Mouse (Mus musculus) lung, embryonic 15.5 days (tissue): ENCODE results near the gene Tnrc6c. TPM values are rescaled to one million over a fixed set of nuclear protein-coding genes. Genes with fewer than 3 reads are reported as not detected.

Source experiments
- ATAC-seq: fragments of 200-750 bp; cut with Nextera tagmentation; 2 replicates; pipeline ENCODE4 v1.8.0; 2017; ENCODE audit warnings: moderate number of reproducible peaks, borderline replicate concordance; ENCODE audit not compliant: low FRiP score, low TSS enrichment; ENCODE audit errors: extremely low read depth
- H3K27ac ChIP-seq: fragments of 300-500 bp; sonication (generic); 2 replicates; pipeline ENCODE4 v1.5.1; 2015; ENCODE audit warnings: moderate library complexity, mild to moderate bottlenecking, inconsistent platforms
- H3K27me3 ChIP-seq: fragments of 300-500 bp; sonication (generic); 2 replicates; pipeline ENCODE4 v1.6.1; 2015; ENCODE audit warnings: inconsistent platforms
- H3K36me3 ChIP-seq: fragments of 300-500 bp; sonication (generic); 2 replicates; pipeline ENCODE4 v1.6.1; 2015; ENCODE audit warnings: inconsistent platforms
- H3K4me1 ChIP-seq: fragments of 300-500 bp; sonication (generic); 2 replicates; pipeline ENCODE4 v1.6.1; 2015; ENCODE audit warnings: inconsistent platforms
- H3K4me2 ChIP-seq: fragments of 300-500 bp; sonication (generic); 2 replicates; pipeline ENCODE4 v1.6.1; 2015; ENCODE audit warnings: inconsistent platforms, mild to moderate bottlenecking, moderate library complexity
- H3K4me3 ChIP-seq: fragments of 300-500 bp; sonication (generic); 2 replicates; pipeline ENCODE4 v1.5.1; 2015; ENCODE audit warnings: mild to moderate bottlenecking, inconsistent platforms
- H3K9ac ChIP-seq: fragments of 300-500 bp; sonication (generic); 2 replicates; pipeline ENCODE4 v1.6.1; 2015; ENCODE audit warnings: inconsistent platforms
- H3K9me3 ChIP-seq: fragments of 300-500 bp; sonication (generic); 2 replicates; pipeline ENCODE4 v1.6.1; 2016; ENCODE audit warnings: inconsistent platforms
- WGBS: fragments of 180-500 bp; shearing (Covaris S2); methylation state at CpG from one replicate; pipeline ENCODE4 v1.1.7; 2015; 5-methylcytosine and 5-hydroxymethylcytosine counted together
- polyA plus RNA-seq: library from polyadenylated mRNA; unstranded; fragments of >200 nt; fragmentation: Nextera tagmentation; extraction: Ambion mirVana; gene quantifications from 2 replicates; pipeline ENCODE4 v1.2.1, GENCODE M21; 2015

Gene Tnrc6c
- polyA plus RNA-seq, 1 experiment from 2014 or later = 10.7 TPM

DNA sequence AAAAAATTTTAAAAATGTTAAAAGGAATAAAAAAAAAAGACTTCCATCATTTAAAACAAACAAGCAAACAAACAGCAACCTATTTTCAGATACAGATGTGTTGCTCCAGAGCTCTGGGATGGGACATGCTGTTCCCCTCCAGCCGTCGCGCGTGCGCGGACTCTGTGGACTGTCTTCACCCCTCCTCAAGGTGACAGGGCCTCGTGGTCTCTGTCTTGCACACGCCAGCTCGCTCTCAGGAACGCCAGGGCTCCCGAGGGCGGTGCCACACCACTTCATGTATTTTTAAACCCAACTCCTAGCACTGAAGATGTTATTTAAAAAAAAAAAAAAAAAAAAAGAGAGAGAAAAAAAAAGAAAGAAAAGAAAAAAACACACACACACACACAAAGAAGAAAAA is 108.2 kb downstream of the Tnrc6c start:
- 81% methylated on average over 12 of the region's 12 CpGs for WGBS
- peaks cover 54% of the 10 kb centered on the region for H3K36me3 ChIP-seq
- no peak overlapping the region for H3K9ac ChIP-seq
- no peak for ATAC-seq
- H3K27me3 ChIP-seq = no peaks in the 10 kb centered on the region
- H3K9me3 ChIP-seq = no peaks in the 10 kb centered on the region
- no peaks in the 10 kb centered on the region for H3K4me1 ChIP-seq
- H3K27ac ChIP-seq = no peak overlapping the region
- H3K4me2 ChIP-seq = no peak overlapping the region
- H3K4me3 ChIP-seq = no peak overlapping the region

DNA sequence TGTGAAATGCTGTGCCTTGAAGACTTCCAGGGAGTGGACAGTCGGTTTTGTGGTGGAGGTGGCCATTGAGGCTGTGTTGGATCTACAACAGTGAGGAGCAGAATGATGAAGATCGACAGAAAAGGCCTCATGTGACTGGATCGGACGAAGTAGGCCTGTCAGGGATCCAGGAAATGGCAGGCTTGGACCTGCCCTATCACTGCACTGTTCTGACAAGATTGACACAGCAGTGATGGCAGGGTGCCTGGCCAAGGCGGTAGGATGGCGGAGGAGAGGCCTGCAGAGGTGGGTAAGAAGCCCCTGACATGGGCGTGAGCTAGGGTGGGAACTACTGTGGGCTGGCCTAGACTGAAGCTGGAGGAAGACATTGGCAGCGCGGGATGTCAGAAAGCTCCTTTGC is 110.2 kb downstream of the Tnrc6c start:
- no peaks in the 10 kb centered on the region for H3K9me3 ChIP-seq
- no peak overlapping the region for H3K27ac ChIP-seq
- no peak overlapping the region for H3K4me3 ChIP-seq
- no peaks in the 10 kb centered on the region for H3K27me3 ChIP-seq
- H3K4me1 ChIP-seq = peaks cover 6% of the 10 kb centered on the region
- no peak overlapping the region for H3K9ac ChIP-seq
- H3K4me2 ChIP-seq = no peak overlapping the region
- no peak for ATAC-seq
- peaks cover 41% of the 10 kb centered on the region for H3K36me3 ChIP-seq
- 84% methylated on average over 9 of the region's 9 CpGs for whole genome bisulfite sequencing

- 79% methylated on average over 5 of the region's 5 CpGs for WGBS
- Histone ChIP-seq H3K4me2 (no peak overlapping the region), H3K27me3 (no peaks in the 10 kb centered on the region), H3K4me1 (peaks cover 13% of the 10 kb centered on the region), H3K27ac (no peak overlapping the region), H3K4me3 (no peak overlapping the region), H3K9ac (no peak overlapping the region), H3K9me3 (no peaks in the 10 kb centered on the region), H3K36me3 (peaks cover 31% of the 10 kb centered on the region)
- ATAC-seq = no peak
Measured at GRCm38 (mm10) chr11:117765361-117765760, 111.3 kb downstream of the Tnrc6c start.

DNA sequence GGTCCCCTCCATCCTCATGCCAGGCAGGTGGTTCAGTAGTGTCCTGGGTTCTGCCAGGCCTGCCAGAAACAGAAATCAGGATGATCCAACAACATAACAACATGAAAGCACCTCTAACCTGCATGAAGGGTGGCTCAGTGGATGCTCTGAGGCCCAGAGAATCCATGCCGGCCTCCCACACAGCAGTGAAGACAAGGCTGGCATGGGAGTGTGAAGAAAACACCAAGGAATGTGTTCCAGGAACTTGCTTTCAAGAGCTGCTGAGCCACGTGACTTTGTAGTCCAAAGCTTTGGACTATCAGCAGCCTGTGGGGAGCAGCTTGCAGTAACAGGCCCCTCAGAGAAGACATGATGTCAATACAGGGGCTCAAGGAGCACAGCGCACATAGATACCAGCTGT is 112.2 kb downstream of the Tnrc6c start:
- H3K27ac ChIP-seq = no peak overlapping the region

DNA sequence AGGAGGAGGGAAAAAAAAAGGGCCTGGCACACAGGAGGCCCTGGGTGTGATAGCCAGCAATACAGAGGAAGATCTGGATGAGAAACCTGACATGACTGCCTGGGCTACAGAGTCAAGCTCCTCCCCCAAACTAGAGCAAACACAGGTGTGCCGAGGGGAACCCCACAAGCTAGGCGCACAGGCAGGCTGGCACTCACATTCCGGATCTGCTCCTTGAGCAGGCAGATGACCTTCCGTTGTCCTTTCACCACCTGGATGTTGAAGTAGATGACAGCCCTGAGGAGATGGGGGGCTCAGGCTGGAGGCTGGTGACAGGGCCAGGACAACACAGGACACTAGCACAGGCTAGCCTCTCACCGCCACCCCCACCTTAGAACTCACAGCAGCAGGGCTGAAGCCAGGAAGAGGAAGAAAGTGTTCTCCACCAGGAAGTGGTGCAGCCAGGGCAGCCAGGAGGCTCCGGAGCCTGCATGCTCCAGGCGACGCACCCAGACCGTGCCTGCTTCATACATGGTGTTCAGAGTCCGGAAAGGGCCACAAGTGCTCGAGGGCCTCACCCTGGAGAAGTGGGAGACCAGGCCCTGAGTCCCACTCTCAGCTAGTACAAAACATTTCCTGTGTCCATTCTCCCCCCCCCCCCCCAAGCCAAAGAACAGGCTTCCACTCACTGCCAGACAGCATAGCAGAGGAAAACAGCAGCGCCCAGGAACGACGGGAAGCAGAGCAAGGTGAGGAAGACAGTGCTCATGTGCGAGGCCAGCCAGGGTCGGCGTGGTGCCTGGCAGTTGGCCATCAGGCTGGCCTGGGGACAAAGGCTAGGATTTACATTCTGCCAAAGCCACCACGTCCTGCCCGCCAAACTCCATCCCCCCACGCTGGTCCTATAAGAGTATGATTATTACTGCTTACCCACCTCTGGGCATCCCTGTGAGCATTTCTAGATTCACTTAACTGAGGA is 114.9 kb downstream of the Tnrc6c start:
- Histone ChIP-seq H3K4me2 (no peak overlapping the region), H3K27me3 (no peaks in the 10 kb centered on the region), H3K36me3 (peaks cover 10% of the 10 kb centered on the region), H3K9ac (no peak overlapping the region), H3K27ac (peak overlapping the region; percentile 9; the same call in 1 of the 2 replicates), H3K4me3 (no peak overlapping the region), H3K9me3 (no peaks in the 10 kb centered on the region), H3K4me1 (peaks cover 13% of the 10 kb centered on the region)
- 57% methylated on average over 20 of the region's 20 CpGs for WGBS
- ATAC-seq = no peak

More for the DNA sequence above, 112.2 kb downstream of the Tnrc6c start:
- Histone ChIP-seq H3K36me3 (peaks cover 23% of the 10 kb centered on the region), H3K9me3 (no peaks in the 10 kb centered on the region), H3K9ac (no peak overlapping the region), H3K4me2 (no peak overlapping the region), H3K4me1 (peaks cover 13% of the 10 kb centered on the region), H3K27me3 (no peaks in the 10 kb centered on the region), H3K4me3 (no peak overlapping the region)
- no peak for ATAC-seq
- 75% methylated on average over 3 of the region's 3 CpGs for WGBS

GRCm38 (mm10) chr11:117769683-117770047 is 115.6 kb downstream of the Tnrc6c start:
- H3K4me1 ChIP-seq = peaks cover 13% of the 10 kb centered on the region
- H3K27ac ChIP-seq = 0 out of 2 replicates have a peak overlapping the region, but pooled peaks have one; percentile 9
- no peaks in the 10 kb centered on the region for H3K9me3 ChIP-seq
- H3K4me2 ChIP-seq = no peak overlapping the region
- no peak overlapping the region for H3K9ac ChIP-seq
- WGBS = 69% methylated on average over 7 of the region's 7 CpGs
- H3K4me3 ChIP-seq = no peak overlapping the region
- H3K27me3 ChIP-seq = no peaks in the 10 kb centered on the region
- peaks cover 5% of the 10 kb centered on the region for H3K36me3 ChIP-seq
- ATAC-seq = no peak

GRCm38 (mm10) chr11:117770407-117770806 is 116.3 kb downstream of the Tnrc6c start:
- WGBS = 75% methylated on average over 10 of the region's 10 CpGs
- no peak for ATAC-seq
- no peaks in the 10 kb centered on the region for H3K36me3 ChIP-seq
- H3K9me3 ChIP-seq = no peaks in the 10 kb centered on the region
- peaks cover 13% of the 10 kb centered on the region for H3K4me1 ChIP-seq
- H3K9ac ChIP-seq = no peak overlapping the region
- no peaks in the 10 kb centered on the region for H3K27me3 ChIP-seq
- no peak overlapping the region for H3K27ac ChIP-seq
- H3K4me2 ChIP-seq = no peak overlapping the region
- no peak overlapping the region for H3K4me3 ChIP-seq

DNA sequence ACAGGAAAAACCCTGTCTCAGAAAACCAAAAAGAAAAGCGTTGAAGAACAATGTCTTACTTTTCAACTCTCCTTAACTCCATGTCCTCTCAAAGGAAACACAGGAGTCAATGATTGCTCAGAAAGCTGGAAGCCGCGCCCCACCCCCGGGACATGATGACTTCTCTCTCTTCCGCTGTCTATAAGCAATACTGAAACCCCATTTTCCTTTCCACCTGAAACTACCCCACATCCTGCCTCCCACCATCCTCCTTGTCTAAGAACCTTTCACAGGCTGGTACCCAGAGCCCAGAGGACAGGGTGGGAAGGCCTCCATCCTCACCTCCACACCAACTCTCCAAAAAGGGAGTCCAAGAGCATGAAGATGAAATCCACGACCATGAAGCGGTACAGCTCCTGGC is 118.3 kb downstream of the Tnrc6c start:
- Histone ChIP-seq H3K27ac (no peak overlapping the region), H3K9ac (no peak overlapping the region), H3K4me2 (no peak overlapping the region), H3K4me3 (no peak overlapping the region), H3K27me3 (no peaks in the 10 kb centered on the region), H3K4me1 (peaks cover 15% of the 10 kb centered on the region), H3K36me3 (no peaks in the 10 kb centered on the region), H3K9me3 (no peaks in the 10 kb centered on the region)
- no peak for ATAC-seq
- WGBS = 88% methylated on average over 7 of the region's 7 CpGs

GRCm38 (mm10) chr11:117774925-117775324 is 120.8 kb downstream of the Tnrc6c start:
- no peaks in the 10 kb centered on the region for H3K9me3 ChIP-seq
- H3K27me3 ChIP-seq = no peaks in the 10 kb centered on the region
- H3K4me2 ChIP-seq = no peak overlapping the region
- H3K4me3 ChIP-seq = no peak overlapping the region
- no peak overlapping the region for H3K9ac ChIP-seq
- H3K27ac ChIP-seq = no peak overlapping the region
- 88% methylated on average over 10 of the region's 10 CpGs for WGBS
- ATAC-seq = no peak
- peaks cover 20% of the 10 kb centered on the region for H3K4me1 ChIP-seq
- H3K36me3 ChIP-seq = no peaks in the 10 kb centered on the region

GRCm38 (mm10) chr11:117775540-117775939 is 121.5 kb downstream of the Tnrc6c start:
- Histone ChIP-seq H3K4me1 (peaks cover 26% of the 10 kb centered on the region), H3K36me3 (no peaks in the 10 kb centered on the region), H3K27ac (no peak overlapping the region), H3K9ac (no peak overlapping the region), H3K9me3 (no peaks in the 10 kb centered on the region), H3K4me3 (no peak overlapping the region), H3K27me3 (no peaks in the 10 kb centered on the region), H3K4me2 (no peak overlapping the region)
- 89% methylated on average over 13 of the region's 13 CpGs for WGBS
- ATAC-seq = no peak

DNA sequence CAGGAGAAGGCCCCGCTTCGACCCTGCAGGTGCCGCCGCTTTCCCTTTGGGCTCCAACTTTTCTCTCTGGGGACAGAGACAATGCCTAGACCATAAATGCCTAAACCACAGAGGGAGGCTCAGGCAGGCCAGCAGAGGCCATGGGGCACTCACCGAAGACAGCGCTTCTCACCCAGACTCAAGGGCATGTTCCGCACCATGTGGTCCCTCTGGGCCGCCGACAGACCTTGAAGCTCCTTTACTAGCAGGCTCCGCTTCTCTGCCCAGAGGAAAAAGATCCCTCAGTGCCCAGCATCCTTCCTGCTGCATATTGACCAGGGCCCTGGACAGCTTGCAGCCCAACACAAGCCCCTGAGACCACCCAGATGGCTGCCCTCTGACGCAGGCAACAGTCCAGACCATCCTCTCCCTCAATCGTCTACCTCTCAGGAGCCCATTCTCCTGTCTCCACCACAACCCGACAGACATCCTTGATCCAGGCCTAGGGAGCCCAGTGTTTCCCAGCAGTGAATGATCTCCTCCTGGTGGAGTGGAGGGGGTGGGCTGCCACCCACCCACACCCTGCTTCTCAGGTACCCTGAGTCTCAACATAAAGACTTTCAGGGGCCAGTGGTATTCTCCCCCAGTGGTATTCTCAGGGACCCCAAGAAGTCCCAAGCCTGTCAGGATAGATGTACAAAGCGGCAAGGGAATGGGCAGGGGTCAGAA is 122.2 kb downstream of the Tnrc6c start:
- Histone ChIP-seq H3K9ac (no peak overlapping the region), H3K27ac (no peak overlapping the region), H3K27me3 (no peaks in the 10 kb centered on the region), H3K9me3 (no peaks in the 10 kb centered on the region), H3K4me3 (no peak overlapping the region), H3K4me2 (no peak overlapping the region), H3K4me1 (peaks cover 33% of the 10 kb centered on the region), H3K36me3 (no peaks in the 10 kb centered on the region)
- WGBS = 90% methylated on average over 14 of the region's 14 CpGs
- ATAC-seq = no peak

GRCm38 (mm10) chr11:117777111-117777510 is 123.0 kb downstream of the Tnrc6c start:
- ATAC-seq = no peak
- Histone ChIP-seq H3K27ac (no peak overlapping the region), H3K9ac (no peak overlapping the region), H3K9me3 (no peaks in the 10 kb centered on the region), H3K4me3 (no peak overlapping the region), H3K27me3 (no peaks in the 10 kb centered on the region), H3K36me3 (no peaks in the 10 kb centered on the region), H3K4me2 (no peak overlapping the region), H3K4me1 (peaks cover 42% of the 10 kb centered on the region)
- 81% methylated on average over 5 of the region's 5 CpGs for WGBS
